Mouse (Mus musculus) retina, embryonic 14.5 days (tissue): ENCODE measurements around the gene Erg.

Experiments
- DNase-seq: peaks from one replicate; pipeline ENCODE4 v3.0.0-alpha.2; 2015; ENCODE audit warnings: low spot score

Erg gene

DNA sequence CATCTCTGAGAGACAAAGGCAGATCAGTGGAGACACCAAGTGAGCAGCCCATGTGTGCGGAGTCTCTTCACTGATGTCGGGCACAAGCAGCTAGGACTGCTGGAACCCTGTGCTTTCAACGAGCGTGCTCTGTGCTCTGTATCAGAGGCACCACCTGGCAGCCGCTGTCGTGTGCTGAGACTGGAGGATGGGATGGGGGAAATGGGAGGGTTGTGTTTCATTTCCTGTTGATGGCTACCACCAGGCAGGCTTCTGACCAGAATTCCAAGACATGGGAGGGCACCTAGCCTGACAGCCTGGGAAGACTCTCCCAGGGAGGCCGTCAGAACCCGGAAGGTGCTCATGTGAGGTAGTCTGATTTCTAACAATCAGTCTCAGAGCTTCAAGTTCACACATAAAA, 234.1 kb downstream of the Erg start:
- DNase-seq, result no peak

DNA sequence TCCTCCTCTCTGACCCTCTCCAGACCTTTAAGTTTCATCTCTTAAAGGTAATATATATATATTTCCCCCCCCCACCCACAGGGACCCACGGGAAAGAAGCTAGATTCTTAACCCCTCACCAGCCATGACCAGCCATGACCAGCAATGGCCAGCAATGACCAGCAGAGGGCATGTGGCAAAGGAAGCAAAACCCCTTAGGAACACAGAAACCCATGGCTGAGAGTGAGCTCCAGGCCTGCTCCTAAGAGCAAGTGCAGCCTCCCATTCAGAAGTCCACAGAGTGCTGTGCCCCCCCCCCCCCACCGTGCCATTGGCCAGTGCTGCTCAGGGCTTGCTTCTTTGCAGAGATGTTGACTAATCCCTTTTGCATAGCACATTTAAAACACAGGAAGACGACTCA, 235.9 kb downstream of the Erg start:
- peak; percentile 75 for DNase-seq

DNA sequence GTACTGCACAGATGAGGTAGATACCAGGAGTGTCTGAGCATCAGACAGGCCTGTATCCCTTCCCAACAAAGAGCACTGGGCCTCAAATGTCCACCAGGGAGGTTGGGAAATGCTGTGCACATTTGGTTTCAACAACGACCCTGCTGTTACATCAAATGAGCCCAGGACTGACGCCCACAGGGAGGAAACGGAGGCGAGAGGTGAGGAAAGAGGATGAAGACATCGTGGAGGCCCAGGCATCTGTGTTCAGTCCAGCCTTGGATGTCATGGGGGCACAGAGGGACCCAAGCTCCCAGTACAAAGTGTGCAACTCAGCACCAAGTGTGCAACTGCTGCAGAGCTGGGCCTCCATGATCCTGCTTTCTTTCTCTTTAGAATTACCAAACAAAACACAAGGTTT, 236.6 kb downstream of the Erg start:
- no peak for DNase-seq

DNA sequence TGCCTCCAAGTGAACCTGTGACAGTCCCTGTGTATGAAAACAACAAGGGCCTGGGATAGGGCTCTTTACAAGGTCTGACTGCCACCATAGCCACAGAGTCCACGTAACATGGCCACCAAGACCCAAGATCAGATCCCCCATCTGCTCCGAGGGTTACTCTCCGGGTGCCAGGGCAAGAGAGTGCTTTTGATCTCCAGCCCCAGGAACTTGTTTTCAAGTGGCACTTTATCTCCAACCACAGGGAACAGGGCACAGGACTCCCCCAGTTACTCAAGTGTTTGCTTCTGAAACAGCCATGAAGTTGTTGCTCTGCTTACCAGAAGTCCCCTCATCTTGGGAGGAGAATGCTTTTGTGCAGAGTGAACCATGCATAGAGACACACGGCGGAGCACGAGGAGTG, 237.0 kb downstream of the Erg start:
- no peak for DNase-seq

DNA sequence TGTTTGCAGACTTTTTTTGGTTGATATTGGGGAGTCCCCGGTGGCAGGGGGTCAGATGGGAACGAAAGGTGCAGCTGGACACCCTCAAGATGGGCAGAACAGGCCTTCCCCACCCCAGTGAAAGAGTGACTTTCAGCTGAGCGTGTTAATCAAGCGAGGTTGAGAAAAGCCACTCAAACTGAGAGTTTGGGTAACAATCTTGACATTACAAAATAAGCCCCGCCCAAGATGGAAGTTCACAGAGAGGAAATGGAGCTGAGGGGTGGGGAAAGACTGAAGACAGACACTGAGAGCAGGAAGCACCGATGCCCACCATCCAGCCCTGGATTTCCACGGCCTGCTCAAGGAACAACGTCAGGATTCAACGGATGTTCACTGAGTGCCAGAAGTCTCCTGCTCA, 237.8 kb downstream of the Erg start:
- DNase-seq, result no peak

DNA sequence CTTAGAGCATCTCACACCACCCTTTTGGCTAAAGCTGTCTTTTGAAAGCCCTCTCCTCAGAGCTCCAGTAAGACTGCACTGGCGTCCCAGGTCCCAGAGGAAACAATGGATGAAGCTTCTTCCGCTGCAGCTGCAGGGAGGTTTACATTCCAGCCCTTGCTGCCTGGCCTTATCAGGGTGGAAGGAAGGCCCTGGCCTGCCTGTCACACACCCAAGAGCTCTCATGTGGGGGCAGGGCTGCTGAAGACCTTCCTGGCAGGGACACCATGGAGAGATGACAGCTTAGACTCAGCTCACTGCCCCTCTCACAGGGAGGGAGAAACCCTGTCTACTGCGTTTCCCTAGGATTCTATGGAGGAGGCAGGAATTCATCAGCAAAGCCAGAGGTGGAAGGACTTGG, 239.2 kb downstream of the Erg start:
- no peak for DNase-seq

DNA sequence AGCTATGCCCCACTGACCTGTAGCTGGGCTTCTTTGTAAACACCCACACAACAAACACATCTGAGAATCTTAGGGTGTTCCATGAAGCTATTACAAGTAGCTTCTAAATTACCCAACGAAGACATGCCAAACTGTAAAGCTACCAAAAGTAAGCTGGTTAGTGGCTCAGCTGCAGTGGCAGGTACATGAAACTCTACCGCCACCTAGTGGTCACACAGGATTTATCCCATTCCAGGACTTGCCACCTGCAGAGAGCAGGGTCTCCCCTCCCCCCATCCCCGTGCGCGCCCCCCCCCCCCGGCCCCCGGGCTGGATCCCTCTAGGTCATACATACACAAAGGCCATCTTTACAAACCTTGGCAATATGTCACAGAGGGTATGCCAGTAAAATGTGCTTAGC, 240.5 kb downstream of the Erg start:
- DNase-seq, result peak; percentile 92

DNA sequence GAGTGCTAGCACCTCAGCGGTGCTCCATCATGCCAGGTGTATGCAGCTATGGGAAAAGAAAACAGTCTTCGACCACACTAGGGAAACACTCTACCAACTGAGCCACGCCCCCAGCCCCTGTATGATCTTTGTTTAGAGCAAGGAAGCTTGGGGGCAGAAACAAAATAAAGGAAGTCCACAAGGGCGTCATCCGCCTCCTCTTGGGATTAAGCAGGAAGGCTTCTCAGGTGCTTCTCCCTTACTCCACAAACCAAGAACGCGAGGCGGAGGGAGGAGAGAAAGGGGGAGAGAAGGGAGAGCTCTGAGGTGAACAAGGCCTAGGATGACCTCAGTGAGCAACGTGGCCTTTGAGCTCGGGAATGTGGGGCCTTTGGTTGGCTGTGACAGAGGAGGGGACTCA, 241.4 kb downstream of the Erg start:
- no peak for DNase-seq

DNA sequence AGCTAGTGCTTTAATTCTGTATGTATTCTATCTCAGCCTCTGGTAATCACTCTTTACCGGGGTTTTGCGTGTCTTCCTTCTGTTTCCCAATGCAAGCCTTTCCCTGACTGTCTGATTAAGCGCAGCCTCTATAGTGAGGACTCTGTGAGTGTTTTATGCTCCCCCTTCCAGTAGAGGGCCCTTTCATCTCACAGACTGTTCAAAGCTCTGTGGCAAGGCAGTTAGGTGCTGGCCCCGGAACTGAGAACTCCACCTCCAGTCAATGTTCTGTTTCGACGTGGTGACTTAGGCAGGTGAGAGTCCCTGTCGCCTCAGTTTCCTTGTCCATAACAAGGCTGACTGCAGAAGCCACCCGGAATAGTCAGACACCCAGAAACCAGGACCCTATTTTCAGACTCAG, 244.4 kb downstream of the Erg start:
- DNase-seq, result no peak

DNA sequence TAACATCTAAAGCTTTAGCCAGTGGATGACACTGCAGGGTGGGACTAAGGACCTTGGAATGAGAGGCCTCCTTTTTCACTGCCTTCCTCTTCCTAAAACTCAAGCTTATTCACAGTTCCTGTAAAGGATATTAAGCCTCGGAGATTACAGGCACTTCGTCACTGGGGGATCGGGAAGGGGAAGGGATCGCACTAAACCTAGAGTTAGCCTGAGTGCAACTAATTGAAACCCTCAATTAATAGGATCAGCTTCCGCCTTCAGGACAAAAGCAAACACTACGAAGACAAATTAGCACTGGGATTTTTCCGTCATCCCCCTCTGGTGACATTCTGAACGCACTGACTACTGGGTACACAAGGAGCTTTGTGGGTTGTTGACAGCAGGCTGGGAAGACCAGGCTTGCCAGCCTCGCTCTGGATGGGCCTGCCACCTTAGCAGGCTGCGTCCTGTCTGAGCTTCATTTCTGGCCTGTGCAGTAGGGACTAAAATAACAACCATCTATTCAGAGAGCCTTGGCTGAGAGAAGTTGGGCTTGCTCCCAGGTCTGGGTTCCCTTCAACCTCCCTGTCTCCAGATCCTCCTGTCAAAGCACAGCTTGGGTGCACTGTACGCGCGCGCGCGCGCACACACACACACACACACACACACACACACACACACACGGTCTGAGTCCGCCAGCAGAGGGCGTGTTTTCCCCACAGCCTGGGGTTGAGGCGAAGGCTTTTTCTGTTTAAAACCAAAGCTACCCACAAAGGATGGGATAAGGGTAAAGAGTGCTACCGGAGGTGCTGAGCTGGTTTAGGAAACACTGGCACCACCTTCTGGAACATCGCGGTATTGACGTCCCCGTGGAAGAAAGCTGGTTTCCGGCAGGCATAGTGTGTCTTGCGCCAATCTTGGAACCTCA, 245.3 kb downstream of the Erg start:
- DNase-seq, result peak; percentile 82

DNA sequence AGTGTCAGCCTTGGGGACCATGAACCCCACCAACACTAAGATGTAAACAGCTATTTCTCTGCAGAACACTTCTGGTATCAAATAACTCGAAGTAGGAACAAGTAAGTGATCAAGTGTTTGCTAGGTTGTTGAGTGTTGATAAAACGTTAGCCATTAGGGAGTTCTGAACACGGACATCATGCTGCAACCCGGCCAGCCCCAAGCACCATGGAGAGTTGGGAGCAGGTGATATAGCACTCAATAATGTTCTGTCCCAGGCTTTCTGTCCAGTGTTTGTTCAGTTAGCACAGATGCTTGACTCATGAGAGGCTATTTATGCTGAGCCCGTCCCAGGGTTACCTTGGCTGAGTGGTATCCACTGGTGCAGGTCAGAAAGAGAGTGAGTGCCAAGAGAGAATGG, 254.2 kb downstream of the Erg start:
- no peak for DNase-seq

DNA sequence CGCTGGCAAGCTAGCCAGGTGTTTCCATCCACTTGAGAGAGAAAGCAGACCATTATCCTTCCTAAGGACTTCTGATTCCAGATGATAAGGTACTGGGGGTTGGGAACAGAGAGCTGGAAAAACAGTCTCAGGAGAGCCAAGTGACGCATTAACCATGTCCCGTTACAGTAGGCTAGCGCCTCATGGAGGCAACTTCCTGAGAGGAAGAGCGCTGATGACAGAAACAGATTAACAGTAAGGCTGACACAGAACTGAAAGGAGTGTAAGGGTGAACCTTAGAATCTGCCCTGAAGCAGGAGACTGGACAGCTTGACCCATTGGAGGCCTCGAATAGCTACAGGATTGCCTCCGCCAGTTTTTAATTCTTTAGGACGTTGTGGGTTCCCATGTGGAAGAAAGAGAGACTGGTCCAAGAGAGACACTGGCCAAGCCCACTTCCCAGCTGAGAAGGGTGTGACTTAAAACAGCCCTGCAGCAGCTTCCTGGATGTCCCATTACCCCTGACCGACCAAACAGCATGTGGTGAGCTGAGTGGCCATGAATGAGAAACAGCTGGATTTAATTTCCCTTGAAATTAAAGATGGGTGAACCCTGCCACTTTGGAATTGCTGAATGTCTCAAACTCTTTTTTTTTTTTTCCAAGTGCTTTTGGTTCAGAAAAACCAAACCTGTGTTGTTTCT, 264.3 kb downstream of the Erg start:
- DNase-seq, result no peak
